Mouse (Mus musculus) limb, embryonic 11.5 days (tissue): Measurements from ENCODE around the gene Cd7. TPM values are rescaled to one million over a fixed set of nuclear protein-coding genes. Genes with fewer than 3 reads are reported as not detected.

Experiments
- ATAC-seq: fragments of 200-750 bp; cut with Nextera tagmentation; 2 replicates; pipeline ENCODE4 v1.8.0; 2017; ENCODE audit warnings: low read depth; ENCODE audit not compliant: insufficient number of reproducible peaks, low FRiP score, low TSS enrichment
- DNase-seq: peaks from one replicate; pipeline ENCODE4 v3.0.0-alpha.2; 2015; ENCODE audit warnings: low spot score
- H3K27ac ChIP-seq: fragments of 300-500 bp; sonication (generic); replicated peaks from 2 replicates; pipeline ENCODE4 v1.5.1; 2014; ENCODE audit warnings: low read depth, mild to moderate bottlenecking, low read length
- H3K27me3 ChIP-seq: fragments of 300-500 bp; sonication (generic); 2 replicates; pipeline ENCODE4 v1.6.1; 2014; ENCODE audit warnings: mild to moderate bottlenecking, low read length, mixed read lengths; ENCODE audit not compliant: control insufficient read depth, insufficient read depth
- H3K36me3 ChIP-seq: fragments of 300-500 bp; sonication (generic); 2 replicates; pipeline ENCODE4 v1.6.1; 2014; ENCODE audit warnings: mild to moderate bottlenecking, low read length, moderate library complexity, mixed read lengths; ENCODE audit not compliant: control insufficient read depth, insufficient read depth
- H3K4me1 ChIP-seq: fragments of 300-500 bp; sonication (generic); 2 replicates; pipeline ENCODE4 v1.6.1; 2014; ENCODE audit warnings: low read length, mixed read lengths; ENCODE audit not compliant: control insufficient read depth, insufficient read depth
- H3K4me2 ChIP-seq: fragments of 300-500 bp; sonication (generic); 2 replicates; pipeline ENCODE4 v1.6.1; 2014; ENCODE audit warnings: low read depth, mild to moderate bottlenecking, moderate library complexity; ENCODE audit not compliant: severe bottlenecking
- H3K4me3 ChIP-seq: fragments of 300-500 bp; sonication (generic); 2 replicates; pipeline ENCODE4 v1.5.1; 2014; ENCODE audit warnings: low read depth, low read length
- H3K9ac ChIP-seq: fragments of 300-500 bp; sonication (generic); 2 replicates; pipeline ENCODE4 v1.6.1; 2014; ENCODE audit warnings: mild to moderate bottlenecking, low read length
- H3K9me3 ChIP-seq: fragments of 300-500 bp; sonication (generic); 2 replicates; pipeline ENCODE4 v1.6.1; 2016; ENCODE audit warnings: low read length; ENCODE audit not compliant: control insufficient read depth
- WGBS: fragments of 180-500 bp; shearing (Covaris S2); extraction: QIAGEN DNeasy Blood & Tissue Kit; methylation state at CpG from one replicate; pipeline ENCODE4 v1.1.7; 2014; 5-methylcytosine and 5-hydroxymethylcytosine counted together
- polyA plus RNA-seq: library from polyadenylated mRNA; unstranded; fragments of >200 nt; fragmentation: Nextera tagmentation; extraction: Ambion mirVana; gene quantifications from 2 replicates; pipeline ENCODE4 v1.2.1, GENCODE M21; 2014

Cd7 gene
- 0.47 TPM in 1 of 2 replicates, not detected in the other for polyA plus RNA-seq

- Histone ChIP-seq H3K27ac (no peak within 1 kb of the TSS), H3K4me1 (no peaks in the 10 kb centered on the region), H3K9ac (no peak within 1 kb of the TSS), H3K36me3 (no peaks in the 10 kb centered on the region), H3K4me3 (no peak within 1 kb of the TSS), H3K4me2 (no peak within 1 kb of the TSS), H3K27me3 (no peaks in the 10 kb centered on the region), H3K9me3 (no peaks in the 10 kb centered on the region)
- no peak for DNase-seq
- no peak for ATAC-seq
- 58% methylated on average over 5 of the region's 5 CpGs for WGBS
Measured at GRCm38 (mm10) chr11:121039302-121039701, at the start of gene Cd7. TSS of gene Cd7 (minus strand) at chr11:121039418.

GRCm38 (mm10) chr11:121088997-121089396 lies 49.8 kb upstream of the Cd7 start:
- H3K4me3 ChIP-seq = no peak overlapping the region
- no peaks in the 10 kb centered on the region for H3K27me3 ChIP-seq
- H3K36me3 ChIP-seq = no peaks in the 10 kb centered on the region
- no peak overlapping the region for H3K27ac ChIP-seq
- ATAC-seq (no peak), DNase-seq (no peak)
- H3K4me2 ChIP-seq = no peak overlapping the region
- H3K9me3 ChIP-seq = no peaks in the 10 kb centered on the region
- no peak overlapping the region for H3K9ac ChIP-seq
- no peaks in the 10 kb centered on the region for H3K4me1 ChIP-seq
- 71% methylated on average over 6 of the region's 6 CpGs for WGBS

DNA sequence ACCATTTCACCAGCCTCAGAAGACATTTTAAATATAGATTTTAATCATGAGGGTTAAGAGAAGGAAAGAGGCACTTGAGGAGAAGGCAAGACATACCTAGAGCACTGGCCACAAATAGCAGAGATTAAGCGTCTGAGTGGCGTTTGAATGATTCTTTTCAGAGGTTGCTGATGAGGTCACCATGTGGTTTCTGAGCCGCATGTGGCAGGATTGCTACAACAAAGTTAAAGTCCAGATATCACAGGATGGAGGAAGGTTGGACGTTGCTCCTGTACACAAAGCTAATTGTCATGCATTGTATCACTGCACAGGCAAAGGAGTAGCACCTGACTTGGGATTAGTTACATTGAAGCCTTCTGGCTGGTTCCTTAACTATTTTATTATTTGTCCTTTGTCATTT lies 47.1 kb upstream of the Cd7 start:
- Histone ChIP-seq H3K9me3 (no peaks in the 10 kb centered on the region), H3K4me3 (no peak overlapping the region), H3K27me3 (no peaks in the 10 kb centered on the region), H3K4me1 (no peaks in the 10 kb centered on the region), H3K4me2 (no peak overlapping the region), H3K36me3 (no peaks in the 10 kb centered on the region), H3K27ac (no peak overlapping the region), H3K9ac (no peak overlapping the region)
- ATAC-seq (no peak), DNase-seq (no peak)
- 65% methylated on average over 4 of the region's 4 CpGs for WGBS

DNA sequence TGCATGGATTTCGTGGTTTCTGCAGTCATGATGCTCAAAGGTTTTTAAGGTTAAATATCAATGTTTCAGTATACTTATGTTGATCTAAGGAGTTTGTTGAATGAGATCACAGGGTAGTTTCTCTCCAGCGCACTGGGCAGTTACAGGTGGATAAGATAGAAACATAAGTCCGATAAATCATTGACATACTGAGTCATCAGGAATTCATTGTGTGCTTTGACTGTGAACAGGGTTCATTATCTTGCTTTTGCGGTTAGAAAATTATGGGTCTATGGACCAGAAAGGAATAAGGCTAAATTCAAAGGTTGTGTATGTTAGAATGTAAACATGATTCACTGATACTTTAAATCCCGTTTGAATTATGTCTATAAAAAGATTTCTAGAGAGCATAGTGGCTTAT lies 46.0 kb upstream of the Cd7 start:
- H3K4me2 ChIP-seq = no peak overlapping the region
- H3K4me3 ChIP-seq = no peak overlapping the region
- 77% methylated on average over 5 of the region's 5 CpGs for WGBS
- no peak overlapping the region for H3K9ac ChIP-seq
- ATAC-seq = no peak
- H3K4me1 ChIP-seq = no peaks in the 10 kb centered on the region
- H3K36me3 ChIP-seq = no peaks in the 10 kb centered on the region
- H3K27me3 ChIP-seq = no peaks in the 10 kb centered on the region
- H3K27ac ChIP-seq = no peak overlapping the region
- H3K9me3 ChIP-seq = no peaks in the 10 kb centered on the region
- DNase-seq = no peak

DNA sequence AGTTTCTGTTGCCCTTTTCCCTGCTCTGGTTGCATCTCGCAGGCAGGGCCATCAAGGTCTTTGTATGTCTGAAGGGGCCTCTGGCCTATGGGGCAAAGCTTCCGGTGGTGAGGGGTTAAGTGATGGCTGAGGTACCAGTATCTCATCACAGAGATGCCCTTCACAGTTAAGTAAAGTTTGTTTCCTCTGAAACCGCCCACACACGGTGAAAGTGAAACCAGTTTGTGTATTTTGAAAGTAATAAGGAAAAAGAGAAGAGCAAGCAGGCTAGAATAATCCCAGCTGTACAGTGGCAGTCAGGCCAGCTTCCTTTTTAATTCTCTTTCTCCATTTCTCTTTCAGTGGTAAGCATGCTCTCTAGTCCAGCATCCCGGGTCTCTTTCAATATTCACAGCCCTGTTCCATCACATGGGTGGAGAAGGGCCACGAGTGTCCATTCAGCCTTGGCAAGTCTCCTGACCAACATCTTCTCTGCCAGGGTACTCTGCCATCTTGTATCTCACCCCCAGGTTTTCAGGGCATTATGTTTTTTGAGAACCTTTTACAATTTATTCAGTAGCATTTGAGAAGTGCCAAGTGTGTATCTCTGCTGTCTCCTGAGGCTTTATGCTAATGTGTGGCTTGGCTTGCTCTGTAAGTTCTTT lies 43.8 kb upstream of the Cd7 start:
- DNase-seq (no peak), ATAC-seq (no peak)
- 88% methylated on average over 6 of the region's 6 CpGs for WGBS
- no peak overlapping the region for H3K9ac ChIP-seq
- H3K36me3 ChIP-seq = no peaks in the 10 kb centered on the region
- H3K4me2 ChIP-seq = no peak overlapping the region
- H3K9me3 ChIP-seq = no peaks in the 10 kb centered on the region
- H3K4me3 ChIP-seq = no peak overlapping the region
- no peaks in the 10 kb centered on the region for H3K27me3 ChIP-seq
- no peak overlapping the region for H3K27ac ChIP-seq
- H3K4me1 ChIP-seq = no peaks in the 10 kb centered on the region

- Histone ChIP-seq H3K4me3 (no peak overlapping the region), H3K9me3 (no peaks in the 10 kb centered on the region), H3K27ac (no peak overlapping the region), H3K27me3 (no peaks in the 10 kb centered on the region), H3K4me2 (no peak overlapping the region), H3K36me3 (no peaks in the 10 kb centered on the region), H3K9ac (no peak overlapping the region), H3K4me1 (no peaks in the 10 kb centered on the region)
- ATAC-seq (no peak), DNase-seq (no peak)
- 80% methylated on average over 3 of the region's 3 CpGs for WGBS
Measured at GRCm38 (mm10) chr11:121082250-121082649, 43.0 kb upstream of the Cd7 start.

- H3K36me3 ChIP-seq = no peaks in the 10 kb centered on the region
- H3K4me3 ChIP-seq = no peak within 1 kb of the TSS
- H3K9me3 ChIP-seq = no peaks in the 10 kb centered on the region
- H3K4me2 ChIP-seq = no peak within 1 kb of the TSS
- H3K27ac ChIP-seq = no peak within 1 kb of the TSS
- 72% methylated on average over 3 of the region's 3 CpGs for WGBS
- DNase-seq = no peak
- H3K9ac ChIP-seq = no peak within 1 kb of the TSS
- ATAC-seq = no peak
- no peaks in the 10 kb centered on the region for H3K27me3 ChIP-seq
- H3K4me1 ChIP-seq = no peaks in the 10 kb centered on the region
Measured at GRCm38 (mm10) chr11:121081120-121081519, 41.9 kb upstream of the Cd7 start, which contains the start of gene Sectm1a. TSS of gene Sectm1a (minus strand) at chr11:121081220.

DNA sequence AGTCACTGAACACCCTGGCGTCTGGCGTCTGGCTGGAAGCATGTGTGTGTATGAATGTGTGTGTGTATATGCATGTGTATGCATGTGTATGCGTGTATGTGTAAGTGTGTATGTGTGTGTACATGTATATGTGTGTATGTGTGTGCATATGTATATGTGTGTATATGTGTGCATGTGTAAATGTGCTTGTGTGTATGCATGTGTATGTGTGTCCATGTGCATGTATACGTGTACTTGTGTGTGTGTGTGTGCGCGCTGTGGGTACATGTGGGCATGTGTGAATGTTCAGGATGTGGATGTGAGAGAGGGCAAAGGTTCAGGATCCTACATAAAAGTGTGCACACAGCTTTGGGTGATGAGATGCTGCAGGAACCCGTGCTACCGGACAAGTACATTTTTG lies 41.1 kb upstream of the Cd7 start:
- no peak for DNase-seq
- Histone ChIP-seq H3K36me3 (no peaks in the 10 kb centered on the region), H3K9ac (no peak overlapping the region), H3K27me3 (no peaks in the 10 kb centered on the region), H3K27ac (no peak overlapping the region), H3K4me3 (no peak overlapping the region), H3K9me3 (no peaks in the 10 kb centered on the region), H3K4me1 (no peaks in the 10 kb centered on the region), H3K4me2 (no peak overlapping the region)
- WGBS = 96% methylated on average over 8 of the region's 8 CpGs
- no peak for ATAC-seq

DNA sequence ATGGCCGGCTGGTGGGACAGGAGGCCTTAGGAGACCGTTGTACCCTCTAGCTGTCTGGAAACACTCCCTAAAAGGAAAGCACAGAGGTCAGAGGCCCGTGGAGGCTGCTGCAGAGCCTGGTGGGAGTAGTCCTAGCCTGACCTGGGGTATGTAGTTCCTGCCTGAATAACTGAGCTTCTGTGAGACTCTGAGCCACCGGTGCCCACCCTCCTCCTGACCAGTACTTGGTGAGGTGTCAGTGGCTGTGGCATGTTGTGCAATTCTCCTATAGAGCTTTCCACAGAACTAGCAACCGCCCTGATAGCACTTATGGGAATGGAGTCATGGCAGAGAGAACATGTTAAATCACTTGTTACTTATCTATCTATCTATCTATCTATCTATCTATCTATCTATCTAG lies 36.4 kb upstream of the Cd7 start:
- Histone ChIP-seq H3K4me3 (no peak overlapping the region), H3K27ac (no peak overlapping the region), H3K4me2 (no peak overlapping the region), H3K9me3 (no peaks in the 10 kb centered on the region), H3K36me3 (no peaks in the 10 kb centered on the region), H3K9ac (no peak overlapping the region), H3K4me1 (no peaks in the 10 kb centered on the region), H3K27me3 (no peaks in the 10 kb centered on the region)
- ATAC-seq (no peak), DNase-seq (no peak)
- WGBS = 83% methylated on average over 5 of the region's 5 CpGs
